Mouse (Mus musculus): Measurements from ENCODE around the gene Lhfpl3. TPM values are rescaled to one million over a fixed set of nuclear protein-coding genes. Genes with fewer than 3 reads are reported as not detected.
"Not testable (repeated sequence)": the region's sequence is repeated elsewhere in the genome, so short reads cannot be mapped to it uniquely, and the experiment has no call there.

The Lhfpl3 gene
- total RNA-seq (2022) = under 1 TPM in 2 of 4 experiments, not detected in 2; 0.08 to 0.13 TPM

GRCm38 (mm10) chr5:22745885-22746532 lies at the start of gene Lhfpl3:
Gene Lhfpl3 (plus strand): TSS chr5:22746059.
- no peak for DNase-seq (ENCODE audit: low spot score in 2 of 2)

DNA sequence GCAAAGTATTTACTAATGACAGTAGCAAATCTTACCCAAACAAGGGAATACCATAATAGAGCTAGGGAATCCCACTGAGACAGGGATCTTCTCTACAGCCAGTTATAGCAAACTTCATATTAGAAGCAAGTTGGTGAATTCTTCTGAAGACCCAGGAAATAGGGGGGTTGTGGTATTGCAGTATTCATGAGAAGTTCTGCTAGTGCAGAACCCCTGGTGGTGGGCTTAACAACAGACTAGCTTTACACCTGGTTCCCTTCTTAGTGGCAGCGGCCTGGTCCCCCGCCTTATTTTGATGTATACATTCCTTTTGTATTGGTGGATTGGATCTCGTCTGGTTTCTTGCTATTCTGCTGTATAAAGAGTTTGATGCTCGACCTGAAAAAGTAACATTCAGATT lies 39.6 kb upstream of the Lhfpl3 start:
- not testable (repeated sequence) for DNase-seq (ENCODE audit: low spot score in 2 of 2)

- no peak for DNase-seq (ENCODE audit: low spot score in 2 of 2)
Observed at GRCm38 (mm10) chr5:22745529-22745884, 352 bp upstream of the Lhfpl3 start.

- DNase-seq (ENCODE audit: low spot score in 2 of 2) = no peak
Observed at GRCm38 (mm10) chr5:22746533-22747021, 718 bp downstream of the Lhfpl3 start.

GRCm38 (mm10) chr5:22747305-22747704 lies 1.4 kb downstream of the Lhfpl3 start:
- DNase-seq (ENCODE audit: low spot score in 2 of 2) = no peak

DNA sequence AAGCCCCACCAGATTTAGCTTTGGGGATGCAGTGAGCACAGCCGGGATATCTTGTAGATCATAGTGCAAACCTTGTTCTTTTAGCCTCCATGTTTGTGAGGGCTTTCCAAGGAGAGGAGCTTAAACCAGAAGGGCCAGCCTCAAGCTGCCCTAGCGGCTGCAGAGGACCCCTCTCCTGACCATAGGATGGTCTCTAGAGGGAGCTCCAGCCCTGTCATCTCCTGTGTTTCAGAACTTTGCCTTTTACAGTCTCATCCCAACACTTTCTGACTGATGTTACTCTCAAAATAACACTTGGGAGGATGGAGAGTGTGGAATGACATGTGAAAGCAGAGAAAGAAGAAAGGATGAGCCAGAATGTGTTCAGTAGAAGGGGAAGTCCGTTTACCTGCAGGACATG lies 11.4 kb downstream of the Lhfpl3 start:
- DNase-seq (ENCODE audit: low spot score in 2 of 2) = no peak

DNA sequence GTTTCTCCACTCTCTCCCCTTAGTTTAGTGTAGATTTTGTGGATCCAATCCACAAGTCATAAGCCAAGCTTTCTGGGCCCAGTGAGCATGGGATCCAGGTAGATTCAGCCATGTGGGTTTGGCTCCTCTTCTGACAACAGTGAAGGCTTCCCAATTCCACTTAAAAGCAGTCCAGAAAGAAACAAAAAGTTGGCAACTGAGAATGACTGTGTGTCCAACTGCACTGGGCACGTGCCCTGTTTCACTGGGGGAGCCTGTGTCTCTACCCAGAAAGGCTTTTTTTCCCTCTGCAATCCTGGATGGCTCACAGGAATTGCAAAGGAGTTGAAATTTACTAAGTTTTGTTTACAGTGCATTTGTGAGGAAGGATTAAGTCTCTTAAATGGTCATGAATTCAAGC lies 24.9 kb downstream of the Lhfpl3 start:
- no peak for DNase-seq (ENCODE audit: low spot score in 2 of 2)

DNA sequence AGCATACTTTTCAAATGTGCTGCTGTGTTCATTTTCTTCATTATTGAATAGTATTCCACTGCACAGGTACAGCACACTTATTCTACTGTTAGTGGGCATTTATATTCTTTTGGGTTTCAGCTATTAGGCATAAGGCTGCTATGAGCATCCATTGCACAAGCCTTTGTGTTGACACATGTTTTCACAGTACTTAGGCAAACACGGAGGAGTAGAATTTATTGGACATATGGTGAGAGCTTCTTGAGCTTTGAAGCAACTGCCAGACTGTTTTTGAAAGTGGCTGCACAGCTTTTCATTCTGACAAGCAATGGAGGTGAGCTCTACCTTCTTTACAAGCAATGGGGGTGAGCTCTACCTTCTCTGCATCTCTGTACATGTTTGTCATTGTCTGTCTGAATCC lies 49.5 kb downstream of the Lhfpl3 start:
- no peak for DNase-seq (ENCODE audit: low spot score in 2 of 2)

GRCm38 (mm10) chr5:22813426-22813825 lies 67.6 kb downstream of the Lhfpl3 start:
- DNase-seq (ENCODE audit: low spot score in 2 of 2) = no peak

GRCm38 (mm10) chr5:22829822-22830450 lies 84.1 kb downstream of the Lhfpl3 start:
- no peak for DNase-seq (ENCODE audit: low spot score in 2 of 2)

DNA sequence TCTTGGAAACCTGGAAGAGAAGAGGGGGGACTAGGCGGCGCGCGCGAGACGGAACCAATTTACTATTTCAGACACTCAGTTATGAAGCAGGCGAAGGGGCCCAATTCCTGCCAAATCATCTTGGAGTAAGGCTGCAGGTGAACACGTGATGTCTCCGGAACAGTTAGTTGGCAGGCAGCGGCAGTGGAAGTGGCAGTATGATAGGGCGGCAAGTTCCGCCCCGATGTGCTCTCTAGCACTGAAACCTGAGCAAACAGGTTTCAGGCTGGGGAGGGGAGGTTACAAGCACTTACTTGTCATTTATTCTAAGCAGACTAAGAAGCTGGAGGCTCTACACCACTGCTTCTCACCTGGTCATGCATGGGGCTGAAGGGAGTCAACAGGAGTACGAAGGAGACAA lies 105.7 kb downstream of the Lhfpl3 start:
- no peak for DNase-seq (ENCODE audit: low spot score in 2 of 2)

DNA sequence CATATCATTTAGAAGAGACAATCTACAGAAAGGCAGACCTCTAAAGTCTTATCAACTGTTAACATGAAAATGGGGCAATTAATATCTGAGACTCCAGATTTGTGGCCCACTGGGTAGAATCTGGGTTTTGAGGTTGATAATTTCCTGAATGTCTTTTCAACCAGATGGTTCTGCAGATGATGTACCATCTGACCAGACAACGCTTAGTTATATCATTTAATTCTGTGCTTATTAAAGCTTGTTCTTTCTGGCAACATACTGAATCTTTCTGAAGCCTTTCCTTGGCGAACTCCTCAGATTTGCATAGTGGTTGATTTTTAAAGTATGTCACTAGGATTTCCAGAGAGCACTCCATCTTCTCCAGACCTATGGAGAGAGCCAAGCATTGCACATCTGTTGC lies 107.6 kb downstream of the Lhfpl3 start:
- DNase-seq (ENCODE audit: low spot score in 2 of 2) = no peak

DNA sequence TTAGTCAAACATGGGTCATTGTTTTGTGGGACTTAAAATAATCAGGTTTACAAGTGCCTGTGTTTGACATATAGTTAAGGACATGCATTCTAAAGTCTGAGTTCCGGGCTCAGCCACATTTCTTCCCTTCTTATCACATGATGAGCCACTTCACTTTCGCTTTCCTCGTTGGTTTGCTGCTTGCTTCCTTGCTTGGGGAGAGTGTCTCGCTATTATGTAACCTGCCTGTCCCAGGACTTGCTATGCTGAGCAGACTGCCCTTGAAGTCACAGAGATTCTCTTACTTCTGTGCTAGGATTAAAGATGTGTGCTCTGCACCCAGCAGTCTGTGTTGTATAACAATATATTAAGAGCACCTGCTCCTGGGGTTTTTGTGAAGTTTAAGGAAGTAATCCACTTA lies 110.6 kb downstream of the Lhfpl3 start:
- DNase-seq (ENCODE audit: low spot score in 2 of 2) = no peak

GRCm38 (mm10) chr5:22861399-22861798 lies 115.5 kb downstream of the Lhfpl3 start:
- no peak for DNase-seq (ENCODE audit: low spot score in 2 of 2)

GRCm38 (mm10) chr5:22869031-22869430 lies 123.2 kb downstream of the Lhfpl3 start:
- no peak for DNase-seq (ENCODE audit: low spot score in 2 of 2)

DNA sequence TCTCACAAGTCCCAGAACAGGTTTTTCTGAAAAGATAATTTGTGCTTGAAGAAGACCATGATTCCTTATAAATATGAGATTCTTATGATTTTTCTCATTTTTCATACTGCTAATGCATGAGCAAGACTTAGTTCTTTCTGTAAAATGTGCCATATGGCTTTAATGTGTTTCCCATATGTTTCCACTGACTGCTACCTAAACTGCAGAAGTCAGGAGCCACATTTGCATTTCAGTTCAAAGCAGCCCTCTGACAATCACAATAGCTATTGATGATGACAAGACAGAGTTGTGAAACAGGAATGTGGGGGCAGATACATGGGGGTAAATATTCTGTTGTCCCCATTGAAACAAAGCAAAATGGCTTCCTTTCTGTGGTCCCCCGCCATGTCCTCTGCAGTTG lies 126.6 kb downstream of the Lhfpl3 start:
- no peak for DNase-seq (ENCODE audit: low spot score in 2 of 2)

DNA sequence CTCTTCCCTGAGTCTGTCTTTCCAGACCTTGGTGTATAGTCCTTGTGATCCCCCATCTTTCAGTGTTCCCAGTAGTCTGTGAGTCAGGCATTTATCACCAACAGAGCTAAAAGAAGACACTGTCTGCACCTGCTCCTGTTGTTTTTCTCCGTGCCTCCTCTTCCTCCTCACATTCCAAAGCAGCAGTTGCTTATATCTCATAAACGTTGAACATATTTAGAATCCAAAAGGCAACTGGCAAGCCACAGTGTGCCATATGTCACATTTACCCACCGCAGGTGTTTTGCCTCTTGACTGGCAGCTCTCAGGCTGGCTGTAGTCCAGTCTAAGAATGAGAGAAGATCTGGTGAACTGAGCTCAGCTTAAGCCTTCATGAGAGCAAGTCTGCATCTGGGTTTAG lies 142.5 kb downstream of the Lhfpl3 start:
- DNase-seq (ENCODE audit: low spot score in 2 of 2) = no peak

- no peak for DNase-seq (ENCODE audit: low spot score in 2 of 2)
Observed at GRCm38 (mm10) chr5:22889481-22889880, 143.6 kb downstream of the Lhfpl3 start.

DNA sequence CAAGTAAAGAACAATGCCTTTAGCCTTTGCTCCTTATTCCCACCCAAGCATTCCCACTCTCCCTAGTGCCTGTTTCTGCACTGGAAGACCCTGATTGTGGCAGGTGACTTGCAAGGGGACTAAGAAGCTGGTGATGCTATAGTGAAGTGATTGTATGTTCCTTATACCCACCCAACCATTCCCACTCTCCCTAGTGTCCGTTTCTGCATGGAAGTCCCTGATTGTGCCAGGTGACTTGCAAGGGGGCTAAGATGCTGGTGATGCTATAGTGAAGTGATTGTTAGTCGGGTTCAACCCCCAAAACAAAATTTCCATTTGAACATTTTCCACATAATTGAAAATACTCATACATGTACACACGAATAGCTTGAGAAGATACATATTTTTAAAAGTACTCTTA lies 151.4 kb downstream of the Lhfpl3 start:
- DNase-seq (ENCODE audit: low spot score in 2 of 2) = no peak

DNA sequence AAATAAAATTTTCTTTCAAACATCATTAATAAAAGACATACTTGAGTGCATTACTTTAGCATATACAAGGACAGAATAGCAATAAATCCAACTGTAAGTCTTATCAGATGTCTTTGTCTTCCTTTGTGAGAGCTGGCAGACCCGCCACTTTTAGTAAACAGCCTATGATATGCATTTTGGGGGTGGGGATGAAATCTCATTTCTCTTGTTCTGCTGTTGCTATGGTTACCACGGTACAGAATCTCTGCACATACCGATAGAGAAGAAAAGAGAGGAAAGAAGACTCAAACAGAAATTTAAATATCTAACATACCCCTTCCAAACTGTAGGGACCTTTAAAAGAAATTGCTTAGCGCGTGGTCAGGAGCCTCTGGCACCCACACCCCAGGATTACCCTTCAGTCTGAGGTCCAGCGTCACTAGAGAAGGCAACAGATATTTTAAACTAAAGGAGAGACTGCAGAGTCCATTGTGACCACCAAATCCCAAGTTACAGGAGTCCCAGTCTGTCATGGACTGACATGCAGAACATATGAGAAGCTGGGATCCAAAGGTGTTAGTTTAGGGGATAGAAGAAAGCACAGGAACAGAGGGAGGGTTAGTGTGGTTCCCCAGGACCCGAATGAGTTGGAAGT lies 151.9 kb downstream of the Lhfpl3 start:
- no peak for DNase-seq (ENCODE audit: low spot score in 2 of 2)

GRCm38 (mm10) chr5:22898593-22898992 lies 152.7 kb downstream of the Lhfpl3 start:
- no peak for DNase-seq (ENCODE audit: low spot score in 2 of 2)

DNA sequence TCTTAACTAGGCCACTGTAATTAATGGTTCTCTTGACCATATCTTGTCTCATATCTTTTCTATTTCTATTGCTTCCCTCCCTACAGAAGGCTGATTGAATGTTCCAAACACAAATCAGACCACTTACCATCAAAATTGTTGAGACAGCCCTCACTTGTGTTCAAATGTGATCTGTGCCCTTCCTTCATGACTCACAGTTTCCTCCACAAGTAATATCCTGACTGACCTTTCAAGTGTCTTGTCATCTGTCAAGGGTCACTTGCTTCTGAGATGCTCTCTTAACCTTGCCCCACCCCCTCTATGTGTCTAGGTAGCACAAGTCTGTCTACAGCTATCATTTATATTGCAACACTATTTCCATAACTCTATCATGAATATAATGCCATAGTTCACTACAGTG lies 154.1 kb downstream of the Lhfpl3 start:
- no peak for DNase-seq (ENCODE audit: low spot score in 2 of 2)

GRCm38 (mm10) chr5:22917197-22917596 lies 171.3 kb downstream of the Lhfpl3 start:
- no peak for DNase-seq (ENCODE audit: low spot score in 2 of 2)

Measured in gastrocnemius, adult 8-10 months (tissue).